Mouse (Mus musculus): ENCODE results near the gene Gja6.
A peak's percentile ranks its signal among the peaks of the same experiment; 100 is the strongest.

Gja6 gene

DNA sequence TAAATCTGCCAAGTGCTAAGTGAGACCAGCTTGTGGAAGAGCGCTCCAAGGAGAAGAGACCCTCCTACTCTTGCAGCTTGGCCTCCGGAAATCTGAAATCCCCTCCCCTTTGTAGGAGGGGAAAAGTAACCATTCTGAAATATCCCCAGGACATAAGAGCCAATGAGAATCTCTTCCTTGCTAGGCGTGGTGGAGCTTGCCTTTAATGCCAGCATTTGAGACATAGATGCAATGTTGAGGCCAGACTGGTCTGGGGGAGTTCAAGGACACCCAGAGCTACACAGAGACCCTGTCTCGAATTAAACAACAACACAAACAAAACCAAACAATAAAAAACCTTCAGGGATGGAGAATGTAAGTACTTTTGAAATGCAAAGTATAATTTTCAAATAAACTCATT, at the start of gene Gja6:
Gene Gja6, minus strand, starts transcription at position 101 of the 400 bp plus-strand sequence.
- DNase-seq: no peak

- no peak for DNase-seq
Observed at GRCm38 (mm10) chrX:160949583-160949982, 42.7 kb upstream of the Gja6 start.

GRCm38 (mm10) chrX:160944722-160945121, 37.9 kb upstream of the Gja6 start:
- no peak for DNase-seq

GRCm38 (mm10) chrX:160935541-160935940, 28.7 kb upstream of the Gja6 start:
- DNase-seq: no peak

DNA sequence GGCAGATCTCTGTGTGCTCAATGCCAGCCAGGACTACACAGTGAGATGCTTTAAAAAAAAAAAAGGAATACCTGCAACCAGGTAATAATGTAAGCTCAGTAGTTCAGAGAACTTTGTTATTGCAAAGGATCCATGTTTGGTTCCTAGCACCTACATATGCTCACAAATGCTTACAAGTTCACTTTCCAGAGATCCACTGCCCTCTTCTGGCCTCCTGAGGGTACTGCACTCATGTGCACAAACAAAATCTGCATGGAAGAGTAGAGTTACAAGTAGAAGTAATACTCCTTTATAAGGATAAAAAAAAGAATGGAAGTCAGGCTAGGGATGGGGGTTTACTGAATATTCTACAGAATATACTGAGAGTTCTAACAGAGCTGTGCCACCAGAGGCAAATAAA, 23.8 kb upstream of the Gja6 start:
- DNase-seq: no peak

- DNase-seq: no peak
Observed at GRCm38 (mm10) chrX:160928870-160929269, 22.0 kb upstream of the Gja6 start.

- no peak for DNase-seq
Observed at GRCm38 (mm10) chrX:160919022-160919637, 12.3 kb upstream of the Gja6 start.

- no peak for DNase-seq
Observed at GRCm38 (mm10) chrX:160906477-160906876, 375 bp downstream of the Gja6 start.

DNA sequence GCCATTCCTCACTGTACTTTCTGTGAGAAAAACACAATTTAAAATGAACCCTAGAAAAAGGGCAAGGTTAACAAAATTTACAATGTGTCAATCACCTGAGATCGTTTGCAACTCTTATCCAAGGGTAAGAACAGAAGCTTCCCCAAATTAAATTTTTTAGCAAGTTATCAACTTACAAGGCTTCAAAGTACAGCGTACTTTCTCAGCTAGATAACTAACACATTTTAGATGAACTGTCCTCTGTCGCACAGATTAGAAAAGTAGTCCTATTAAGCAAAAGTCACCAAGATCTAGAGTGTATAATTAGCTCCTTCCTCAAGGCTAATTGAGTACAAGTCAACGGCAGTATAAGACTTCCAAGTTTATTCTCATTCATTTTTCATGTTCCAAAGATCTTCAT, 939 bp downstream of the Gja6 start:
- no peak for DNase-seq

DNA sequence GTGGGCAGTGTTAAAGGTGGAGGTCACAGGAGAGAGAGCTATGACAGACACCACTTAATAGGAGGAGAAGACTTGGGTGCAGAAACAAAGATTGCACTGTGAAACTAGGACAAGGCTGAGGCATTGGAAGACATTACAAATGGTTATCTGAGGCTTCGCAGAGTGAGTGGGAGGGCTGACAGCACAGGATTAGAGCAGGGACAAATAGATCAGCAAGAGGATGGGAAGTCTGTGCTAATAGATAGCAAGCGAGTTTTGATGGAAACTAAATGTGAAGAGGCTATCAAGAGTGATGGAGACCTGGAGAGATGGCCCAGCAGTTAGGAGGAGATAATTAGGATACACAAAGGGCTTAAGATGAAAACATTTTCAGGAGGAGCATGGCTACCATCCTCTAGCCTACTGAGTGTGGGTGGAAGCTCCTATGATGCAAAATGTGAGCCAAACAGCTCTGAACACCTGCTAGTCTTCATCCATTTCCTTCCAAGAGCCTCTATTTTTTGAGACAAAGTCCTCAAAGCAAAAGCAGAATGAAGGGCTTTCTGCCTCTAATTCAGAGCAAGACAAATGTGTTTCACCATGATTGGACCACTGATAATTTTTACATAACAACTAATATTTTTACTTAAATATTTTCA, 1.7 kb downstream of the Gja6 start:
- DNase-seq: no peak

DNA sequence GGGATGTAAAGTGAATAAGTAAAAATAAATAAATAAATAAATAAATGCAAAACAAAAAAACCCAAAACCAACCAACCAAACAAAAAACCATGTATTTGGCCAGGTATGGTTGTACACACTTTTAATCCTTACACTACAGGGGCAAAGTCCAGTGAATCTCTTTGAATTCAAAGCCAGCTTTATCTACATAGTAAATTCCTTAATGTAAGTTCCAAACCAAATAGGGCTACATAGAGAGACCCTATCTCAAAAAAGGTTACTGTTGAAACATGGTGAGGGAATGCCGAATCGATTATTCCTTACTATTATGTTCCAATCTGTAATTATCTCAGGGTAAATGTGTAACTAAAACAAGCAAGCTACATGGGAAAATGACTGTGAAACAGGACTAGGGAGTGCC, 5.7 kb downstream of the Gja6 start:
- no peak for DNase-seq

GRCm38 (mm10) chrX:160892077-160892476, 14.8 kb downstream of the Gja6 start:
- no peak for DNase-seq

DNA sequence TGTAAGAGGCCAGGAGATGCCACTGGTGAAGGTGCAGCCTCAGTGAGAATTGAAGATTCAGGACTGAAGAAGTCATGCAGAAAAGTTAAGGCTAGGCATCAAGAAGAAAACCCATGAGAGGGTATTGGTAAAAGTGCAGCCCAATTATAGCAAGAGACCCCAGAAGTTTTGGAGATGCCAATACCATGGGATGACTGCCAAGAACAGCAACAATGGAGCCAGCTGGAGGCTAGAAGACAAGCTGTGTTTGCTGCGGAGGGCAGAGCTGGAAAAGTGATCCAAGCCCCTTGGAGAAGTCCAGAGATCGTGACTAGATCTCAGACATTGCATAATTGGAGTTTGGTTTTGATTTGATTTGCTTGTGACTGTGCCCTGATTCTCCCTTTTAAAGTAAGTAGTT, 20.6 kb downstream of the Gja6 start:
- no peak for DNase-seq

DNA sequence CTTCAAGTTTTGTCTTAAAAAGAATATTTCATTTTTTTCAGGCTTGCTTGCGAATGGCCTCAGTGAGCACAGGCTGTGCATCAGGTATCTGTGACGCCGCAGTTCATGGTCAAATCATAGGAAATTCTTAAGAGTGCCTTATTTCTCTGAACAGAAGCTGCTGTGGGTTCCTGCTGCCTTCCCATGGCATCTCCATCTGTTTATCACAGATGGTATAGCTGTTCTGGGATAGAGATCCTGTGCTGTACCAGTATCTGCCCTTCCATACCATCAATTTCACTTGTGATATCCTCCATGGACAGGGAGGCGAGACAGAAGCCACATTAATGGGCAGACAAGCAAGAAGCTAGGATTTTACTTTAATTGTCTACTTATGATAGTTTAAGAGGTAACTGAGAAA, 40.3 kb downstream of the Gja6 start:
- DNase-seq: no peak

DNA sequence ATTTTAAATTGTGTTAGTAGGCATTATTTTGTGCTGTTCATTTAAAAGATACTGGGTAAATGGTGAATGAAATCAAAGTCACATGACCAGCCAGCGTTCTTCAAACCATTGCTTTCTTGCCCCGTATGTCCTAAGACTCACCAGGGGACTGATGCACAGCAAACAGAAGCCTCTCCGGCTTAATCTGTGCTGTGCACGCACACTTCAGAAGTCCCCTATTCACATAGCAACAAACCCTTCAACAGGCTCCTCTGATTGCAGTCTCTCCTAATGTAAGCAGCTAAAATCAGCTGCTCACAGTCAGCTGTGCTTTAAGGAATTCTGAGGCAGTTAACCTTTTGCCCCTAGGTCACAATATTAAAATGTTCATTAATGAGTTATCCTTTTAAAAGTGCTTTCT, 41.8 kb downstream of the Gja6 start:
- DNase-seq: peak; percentile 2

DNA sequence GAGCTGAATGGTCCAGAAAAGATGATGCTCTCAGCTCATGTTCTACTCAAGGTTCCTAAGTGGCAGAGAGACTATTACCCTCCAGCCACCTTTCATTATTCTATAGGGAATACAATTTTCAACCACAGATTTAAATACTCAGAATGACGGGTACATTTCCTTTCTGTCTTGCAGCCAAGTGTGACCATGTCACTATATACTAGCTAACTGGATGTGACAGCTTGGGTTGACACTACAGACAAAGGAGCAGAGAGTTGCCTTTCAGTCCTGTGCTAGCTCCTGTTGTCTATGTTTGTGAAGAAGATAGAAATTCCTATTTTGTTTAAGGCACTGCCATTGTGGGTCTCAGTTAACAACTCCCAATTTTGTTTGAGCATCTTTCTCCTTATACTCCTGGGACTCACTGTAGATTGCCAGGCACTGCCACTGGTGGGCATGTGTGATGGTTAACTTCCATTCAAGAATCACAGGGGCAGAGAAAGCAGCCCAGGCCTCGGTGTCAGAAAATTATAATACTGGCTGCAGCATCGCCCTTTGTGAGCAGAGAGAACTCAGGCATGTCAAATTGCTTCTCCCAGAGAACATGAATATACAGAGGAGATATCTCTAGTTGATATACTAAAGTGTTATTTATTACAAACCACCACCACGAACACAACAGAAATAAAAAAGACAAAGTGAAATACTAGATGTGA, 43.0 kb downstream of the Gja6 start:
- DNase-seq: no peak
